Mouse (Mus musculus): ENCODE measurements around the gene Apeh. TPM values are rescaled to one million over a fixed set of nuclear protein-coding genes. Genes with fewer than 3 reads are reported as not detected.

The Apeh gene
- total RNA-seq, 1 experiment from 2014 or later = 100 TPM

- no peak for DNase-seq
These were observed 25.5 kb upstream of the Apeh start for GRCm38 (mm10) chr9:108119891-108120411.

- peak; percentile 77 for DNase-seq
These were observed 22.7 kb upstream of the Apeh start for GRCm38 (mm10) chr9:108117143-108117542.

- DNase-seq = no peak
These were observed 21.1 kb upstream of the Apeh start for GRCm38 (mm10) chr9:108115290-108116077.

- DNase-seq = no peak
These were observed 18.4 kb upstream of the Apeh start for GRCm38 (mm10) chr9:108112719-108113340.

- DNase-seq = no peak
These were observed 17.3 kb upstream of the Apeh start for GRCm38 (mm10) chr9:108111593-108112121.

GRCm38 (mm10) chr9:108111101-108111592, 16.7 kb upstream of the Apeh start:
- DNase-seq = no peak

GRCm38 (mm10) chr9:108110160-108110559, 15.8 kb upstream of the Apeh start:
- DNase-seq = no peak

GRCm38 (mm10) chr9:108107867-108108266, 13.5 kb upstream of the Apeh start:
- DNase-seq = no peak

- no peak for DNase-seq
These were observed 11.7 kb upstream of the Apeh start for GRCm38 (mm10) chr9:108106090-108106489.

GRCm38 (mm10) chr9:108105549-108105863, 11.1 kb upstream of the Apeh start:
- DNase-seq = no peak

- no peak for DNase-seq
These were observed 10.6 kb upstream of the Apeh start for GRCm38 (mm10) chr9:108104766-108105548.

GRCm38 (mm10) chr9:108099619-108100018, 5.2 kb upstream of the Apeh start:
- DNase-seq = no peak

- no peak for DNase-seq
These were observed 1.7 kb upstream of the Apeh start for GRCm38 (mm10) chr9:108095949-108096712.

- peak; percentile 54 for DNase-seq
These were observed 1.1 kb upstream of the Apeh start for GRCm38 (mm10) chr9:108095518-108095917.

GRCm38 (mm10) chr9:108094998-108095411, 599 bp upstream of the Apeh start:
- DNase-seq = no peak

- DNase-seq = no peak
These were observed 820 bp downstream of the Apeh start for GRCm38 (mm10) chr9:108093586-108093985.

GRCm38 (mm10) chr9:108090611-108091120, 3.7 kb downstream of the Apeh start:
- no peak for DNase-seq

GRCm38 (mm10) chr9:108085261-108085660, 9.1 kb downstream of the Apeh start:
- DNase-seq = no peak

- no peak for DNase-seq
These were observed 10.8 kb downstream of the Apeh start for GRCm38 (mm10) chr9:108083561-108083960.

- no peak for DNase-seq
These were observed 11.4 kb downstream of the Apeh start, which contains the start of gene Rnf123 for GRCm38 (mm10) chr9:108082988-108083431. Rnf123 (minus strand) TSS chr9:108083346.

- DNase-seq = no peak
These were observed 11.9 kb downstream of the Apeh start for GRCm38 (mm10) chr9:108082549-108082948.
